Mouse (Mus musculus): Measurements from ENCODE around the gene Gm4985.
"Not testable (repeated sequence)": the region's sequence is repeated elsewhere in the genome, so short reads cannot be mapped to it uniquely, and the experiment has no call there.

Gm4985 gene

DNA sequence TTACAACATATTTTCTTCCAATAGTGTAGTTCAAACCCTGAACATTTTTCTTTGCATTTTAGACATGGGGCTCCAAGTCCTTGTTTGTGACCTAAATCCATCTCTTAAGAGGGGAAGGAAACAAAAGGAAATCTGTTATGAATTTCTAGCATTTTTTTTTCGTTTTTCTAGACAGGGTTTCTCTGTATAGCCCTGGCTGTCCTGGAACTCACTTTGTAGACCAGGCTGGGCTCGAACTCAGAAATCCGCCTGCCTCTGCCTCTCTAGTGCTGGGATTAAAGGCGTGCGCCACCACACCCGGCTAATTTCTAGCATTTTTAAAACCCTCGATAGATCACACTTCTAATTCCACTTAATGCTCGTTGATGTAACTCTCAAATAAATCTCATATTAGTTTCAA lies at the start of gene Gm4985:
Gene Gm4985, minus strand, starts transcription at position 101 of the 400 bp plus-strand sequence.
- not testable (repeated sequence) for DNase-seq

DNA sequence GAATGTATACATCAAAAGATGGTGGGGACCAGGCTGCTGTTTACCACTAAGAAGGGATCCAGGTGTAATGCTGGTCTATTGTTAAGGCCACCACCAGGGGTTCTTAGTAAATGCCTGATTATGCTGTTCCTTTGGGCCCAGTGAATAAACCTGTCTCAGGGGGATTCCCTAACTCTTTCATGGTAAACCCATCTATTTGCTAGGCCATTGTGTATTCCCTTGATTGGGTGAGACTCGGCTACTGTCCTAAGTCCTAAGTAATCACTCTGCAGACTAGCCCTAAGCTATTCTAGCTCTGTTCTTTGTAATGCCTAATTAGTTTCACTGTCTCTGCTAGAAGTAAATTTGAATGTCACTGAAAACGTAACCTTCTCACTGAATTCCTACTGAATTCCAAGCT lies 4.6 kb downstream of the Gm4985 start:
- no peak for DNase-seq

All from cerebellum, adult 11-12 months (tissue).